Mouse (Mus musculus) ES-Bruce4 (cell line): ENCODE measurements around the gene St3gal6. TPM values are rescaled to one million over a fixed set of nuclear protein-coding genes. Genes with fewer than 3 reads are reported as not detected.

Source experiments
- H3K27ac ChIP-seq: 2 replicates; pipeline ENCODE4 v1.5.1; 2012; ENCODE audit warnings: low read length, inconsistent platforms; ENCODE audit not compliant: insufficient read depth
- H3K27me3 ChIP-seq: 2 replicates; pipeline ENCODE4 v1.6.1; 2012; ENCODE audit warnings: mild to moderate bottlenecking, low read length, inconsistent platforms; ENCODE audit not compliant: control insufficient read depth, poor library complexity, insufficient read depth, severe bottlenecking
- H3K36me3 ChIP-seq: 2 replicates; pipeline ENCODE4 v1.6.1; 2012; ENCODE audit warnings: inconsistent platforms, mild to moderate bottlenecking, low read length, moderate library complexity; ENCODE audit not compliant: control insufficient read depth, poor library complexity, insufficient read depth, severe bottlenecking
- H3K4me1 ChIP-seq: one replicate; pipeline ENCODE4 v1.8.1; 2011; ENCODE audit warnings: low read length; ENCODE audit not compliant: control insufficient read depth, insufficient read depth
- H3K4me3 ChIP-seq: 2 replicates; pipeline ENCODE4 v1.5.1; 2011; ENCODE audit warnings: low read depth, mild to moderate bottlenecking, low read length
- H3K9ac ChIP-seq: 2 replicates; pipeline ENCODE4 v1.6.1; 2012; ENCODE audit warnings: low read depth, mild to moderate bottlenecking, inconsistent platforms; ENCODE audit not compliant: poor library complexity, severe bottlenecking
- H3K9me3 ChIP-seq: replicated peaks from 2 replicates; pipeline ENCODE4 v1.6.1; 2012; ENCODE audit warnings: mild to moderate bottlenecking, low read length, inconsistent platforms; ENCODE audit not compliant: control insufficient read depth, poor library complexity, insufficient read depth, severe bottlenecking
- CTCF ChIP-seq: IDR thresholded peaks from one replicate; pipeline ENCODE4 v1.8.1; 2011; ENCODE audit warnings: low read depth, low read length
- EP300 ChIP-seq: IDR thresholded peaks from 2 replicates; pipeline ENCODE4 v1.6.1; 2011; ENCODE audit warnings: low read depth, low read length; ENCODE audit not compliant: insufficient read depth
- POLR2A ChIP-seq: IDR thresholded peaks from one replicate; pipeline ENCODE4 v1.8.1; 2011; ENCODE audit warnings: low read length; ENCODE audit not compliant: insufficient read depth
- polyA plus RNA-seq: library from polyadenylated mRNA; stranded (reverse); fragments of >200 nt; gene quantifications from 2 replicates; pipeline ENCODE4 v1.2.4, GENCODE M21; 2011; ENCODE audit warnings: low read depth; ENCODE audit not compliant: missing spikeins, insufficient read depth, insufficient read length

Gene St3gal6
- polyA plus RNA-seq, 1 experiment: 5.2 TPM

GRCm38 (mm10) chr16:58525832-58526231 lies 1.8 kb upstream of the St3gal6 start:
- Histone ChIP-seq H3K9me3 (no peaks in the 10 kb centered on the region), H3K4me1 (no peaks in the 10 kb centered on the region), H3K9ac (no peak overlapping the region), H3K4me3 (no peak overlapping the region), H3K36me3 (no peaks in the 10 kb centered on the region), H3K27ac (no peak overlapping the region), H3K27me3 (peaks cover 2% of the 10 kb centered on the region; the same call in 1 of the 2 replicates)
- TF ChIP-seq EP300: no peak
- TF ChIP-seq POLR2A: no peak
- no peak for TF ChIP-seq CTCF

GRCm38 (mm10) chr16:58523044-58523859 lies 791 bp downstream of the St3gal6 start:
- Histone ChIP-seq H3K36me3 (no peaks in the 10 kb centered on the region), H3K9ac (peak overlapping the region; percentile 60), H3K4me3 (peak overlapping the region; percentile 77), H3K27ac (no peak overlapping the region), H3K4me1 (no peaks in the 10 kb centered on the region), H3K27me3 (peaks cover 2% of the 10 kb centered on the region), H3K9me3 (no peaks in the 10 kb centered on the region)
- TF ChIP-seq POLR2A: no peak
- TF ChIP-seq CTCF: no peak
- TF ChIP-seq EP300: no peak

- TF ChIP-seq CTCF (no peak), POLR2A (no peak), EP300 (no peak)
- no peaks in the 10 kb centered on the region for H3K9me3 ChIP-seq
- H3K4me3 ChIP-seq: peak overlapping the region; percentile 77
- H3K36me3 ChIP-seq: no peaks in the 10 kb centered on the region
- peak overlapping the region; percentile 60 for H3K9ac ChIP-seq
- no peaks in the 10 kb centered on the region for H3K4me1 ChIP-seq
- H3K27ac ChIP-seq: no peak overlapping the region
- H3K27me3 ChIP-seq: peaks cover 2% of the 10 kb centered on the region
Measured at GRCm38 (mm10) chr16:58522677-58523043, 1.4 kb downstream of the St3gal6 start.

GRCm38 (mm10) chr16:58521900-58522299 lies 2.1 kb downstream of the St3gal6 start:
- no peaks in the 10 kb centered on the region for H3K4me1 ChIP-seq
- H3K27me3 ChIP-seq: peaks cover 2% of the 10 kb centered on the region
- H3K4me3 ChIP-seq: no peak overlapping the region
- no peak overlapping the region for H3K9ac ChIP-seq
- TF ChIP-seq CTCF (no peak), EP300 (no peak)
- no peaks in the 10 kb centered on the region for H3K9me3 ChIP-seq
- H3K36me3 ChIP-seq: no peaks in the 10 kb centered on the region
- no peak overlapping the region for H3K27ac ChIP-seq

- Histone ChIP-seq H3K9me3 (no peaks in the 10 kb centered on the region), H3K36me3 (no peaks in the 10 kb centered on the region), H3K9ac (no peak overlapping the region), H3K4me1 (no peaks in the 10 kb centered on the region), H3K27me3 (peaks cover 2% of the 10 kb centered on the region), H3K4me3 (no peak overlapping the region), H3K27ac (no peak overlapping the region)
- no peak for TF ChIP-seq CTCF
- no peak for TF ChIP-seq EP300
- TF ChIP-seq POLR2A: no peak
Measured at GRCm38 (mm10) chr16:58521182-58521581, 2.9 kb downstream of the St3gal6 start.

GRCm38 (mm10) chr16:58520457-58520856 lies 3.6 kb downstream of the St3gal6 start:
- Histone ChIP-seq H3K27me3 (peaks cover 2% of the 10 kb centered on the region), H3K9me3 (no peaks in the 10 kb centered on the region), H3K4me3 (no peak overlapping the region), H3K27ac (no peak overlapping the region), H3K9ac (no peak overlapping the region), H3K36me3 (no peaks in the 10 kb centered on the region), H3K4me1 (no peaks in the 10 kb centered on the region)
- TF ChIP-seq POLR2A: no peak
- no peak for TF ChIP-seq CTCF
- TF ChIP-seq EP300: no peak
